Mouse (Mus musculus) myocyte (in vitro differentiated cells): ENCODE measurements around the gene Gal.

ENCODE experiments used
- E2F4 ChIP-seq: IDR thresholded peaks from one replicate; pipeline ENCODE4 v1.6.1; 2011; ENCODE audit warnings: mild to moderate bottlenecking, control low read depth, moderate library complexity; ENCODE audit not compliant: insufficient read depth
- MAX ChIP-seq: IDR thresholded peaks from one replicate; pipeline ENCODE4 v1.6.1; 2011; ENCODE audit warnings: low read depth, mild to moderate bottlenecking, control low read depth
- MYOD1 ChIP-seq, 3 experiments: IDR thresholded peaks; one replicate each; pipeline ENCODE4 v1.6.1; 2011; ENCODE audit warnings: control low read depth in 2 of 3, low read depth in 2 of 3, mild to moderate bottlenecking in 2 of 3, moderate library complexity in 1 of 3; ENCODE audit not compliant: insufficient read length in 2 of 3, control insufficient read depth in 1 of 3
- MYOG ChIP-seq, 3 experiments: IDR thresholded peaks; one replicate each; pipeline ENCODE4 v1.6.1; 2011; ENCODE audit warnings: control low read depth in 2 of 3, low read depth in 2 of 3, mild to moderate bottlenecking in 2 of 3; ENCODE audit not compliant: insufficient read length in 2 of 3, control insufficient read depth in 1 of 3, insufficient read depth in 1 of 3
- POLR2A ChIP-seq: IDR thresholded peaks from one replicate; pipeline ENCODE4 v1.6.1; 2011; ENCODE audit warnings: low read depth, mild to moderate bottlenecking, control low read depth, moderate library complexity; ENCODE audit not compliant: insufficient read length
- POLR2AphosphoS2 ChIP-seq: IDR thresholded peaks from one replicate; pipeline ENCODE4 v1.6.1; 2011; ENCODE audit warnings: low read depth, control low read depth; ENCODE audit not compliant: insufficient read length
- TCF12 ChIP-seq: IDR thresholded peaks from one replicate; pipeline ENCODE4 v1.6.1; 2011; ENCODE audit warnings: mild to moderate bottlenecking, control low read depth; ENCODE audit not compliant: poor library complexity, insufficient read depth, severe bottlenecking
- USF1 ChIP-seq: IDR thresholded peaks from one replicate; pipeline ENCODE4 v1.6.1; 2011; ENCODE audit warnings: low read depth, mild to moderate bottlenecking, control low read depth, moderate library complexity

- TF ChIP-seq E2F4 (no peak), MAX (no peak), POLR2AphosphoS2 (no peak), POLR2A (no peak), USF1 (no peak), MYOD1 (IDR thresholded peaks at IDR 0.05; ENCODE audit: control insufficient read depth in 1 of 3, insufficient read length in 2 of 3, low read depth in 2 of 3) (no peak), TCF12 (no peak), MYOG (IDR thresholded peaks at IDR 0.05; ENCODE audit: control insufficient read depth in 1 of 3, insufficient read depth in 1 of 3, insufficient read length in 2 of 3, low read depth in 2 of 3) (no peak)
Measured at GRCm38 (mm10) chr19:3457700-3458099, 43.4 kb upstream of the Gal start.
